9 mouse cellular contexts compared by ENCODE assay signal in genomic region chr2:162660231-162660940, GRCm38 (mm10). TPM values are rescaled to one million over a fixed set of nuclear protein-coding genes. Genes with fewer than 3 reads are reported as not detected.
DNase-seq lines count a peak whose midpoint lies in the region; ATAC-seq and TF ChIP-seq lines count a peak whose summit lies in the region.
"Had no signal": no experiment of that assay in that cellular context is flagged by ENCODE, and none has a peak within 500 bp of the region (broad histone marks: within the 10 kb centered on the region; RNA-seq: fewer than 3 reads in every experiment).

No protein-coding gene starts in this region.

- WGBS in intestine, embryonic 14.5 days: 1% methylated on average over 39 of the region's 57 CpGs
- under 1% methylated on average over 53 of the region's 57 CpGs for WGBS in midbrain, embryonic 15.5 days

- peak overlapping the region; percentile 94 for H3K4me2 ChIP-seq in intestine, embryonic 14.5 days (ENCODE audit: low read length)
- peak overlapping the region; percentile 99 for H3K4me2 ChIP-seq in midbrain, embryonic 15.5 days

- no peak for TF ChIP-seq CTCF in testis, adult 2 months (IDR thresholded peaks at IDR 0.05; ENCODE audit: control insufficient read depth, insufficient read depth, insufficient replicate concordance, low read depth, low read length)

- H3K9ac ChIP-seq in intestine, embryonic 14.5 days (ENCODE audit: low read length): no peak overlapping the region
- peak overlapping the region; percentile 73 for H3K9ac ChIP-seq in midbrain, embryonic 15.5 days

- H3K4me1 ChIP-seq in testis, adult 2 months (ENCODE audit: control insufficient read depth, insufficient read depth, low read length): peaks cover 2% of the 10 kb centered on the region
- H3K4me1 ChIP-seq in intestine, embryonic 14.5 days (replicated peaks; ENCODE audit: control insufficient read depth, insufficient read depth, low read length): peaks cover 11% of the 10 kb centered on the region
- H3K4me1 ChIP-seq in midbrain, embryonic 15.5 days: peaks cover 43% of the 10 kb centered on the region
- H3K4me1 ChIP-seq: megakaryocyte, embryonic 14.5 days had no signal

- no peaks in the 10 kb centered on the region for H3K36me3 ChIP-seq in testis, adult 2 months (ENCODE audit: control insufficient read depth, insufficient read depth, low read length)
- H3K36me3 ChIP-seq in intestine, embryonic 14.5 days (ENCODE audit: control insufficient read depth, insufficient read depth, low read length): no peaks in the 10 kb centered on the region
- H3K36me3 ChIP-seq in midbrain, embryonic 15.5 days (replicated peaks): no peaks in the 10 kb centered on the region

- peak; percentile 54 to 56 for DNase-seq in cerebellum, postnatal 25 days
- DNase-seq in cerebellum, adult 9-11 months: no peak
- no peak for DNase-seq in testis, postnatal 10 days (ENCODE audit: low spot score)
- peak; percentile 72 for DNase-seq in intestine, embryonic 14.5 days (ENCODE audit: low spot score)
- DNase-seq in urinary bladder, postnatal 36 days (ENCODE audit: low spot score in 2 of 2): no peak
- DNase-seq in c-Kit-positive CD71-positive TER-119-positive erythroid progenitor cells, embryonic 14.5 days (ENCODE audit: low spot score): no peak

- no peak; the same call in 1 of the 2 replicates for ATAC-seq in intestine, embryonic 14.5 days (replicated peaks; ENCODE audit: low FRiP score, low TSS enrichment, low read depth)
- ATAC-seq in midbrain, embryonic 15.5 days (replicated peaks): no peak; the same call in 1 of the 2 replicates

- TF ChIP-seq POLR2A in testis, adult 2 months (IDR thresholded peaks at IDR 0.05; ENCODE audit: control insufficient read depth, low read depth, low read length): no peak

- no peaks in the 10 kb centered on the region for H3K9me3 ChIP-seq in intestine, embryonic 14.5 days (ENCODE audit: control insufficient read depth, low read length)
- H3K9me3 ChIP-seq in midbrain, embryonic 15.5 days: no peaks in the 10 kb centered on the region
- H3K9me3 ChIP-seq: megakaryocyte, embryonic 14.5 days had no signal

- peak overlapping the region; percentile 42; the same call in 1 of the 2 replicates for H3K4me3 ChIP-seq in testis, adult 2 months (ENCODE audit: control insufficient read depth, low read depth, low read length)
- peak overlapping the region; percentile 47 for H3K4me3 ChIP-seq in intestine, embryonic 14.5 days (ENCODE audit: low read depth, low read length)
- peak overlapping the region; percentile 80 for H3K4me3 ChIP-seq in midbrain, embryonic 15.5 days
- H3K4me3 ChIP-seq: megakaryocyte, embryonic 14.5 days had no signal

- no peak overlapping the region for H3K27ac ChIP-seq in testis, adult 2 months (ENCODE audit: control insufficient read depth, insufficient read depth, low read depth, low read length)
- no peak overlapping the region for H3K27ac ChIP-seq in intestine, embryonic 14.5 days (ENCODE audit: low read depth)
- H3K27ac ChIP-seq in midbrain, embryonic 15.5 days: peak overlapping the region; percentile 78

- H3K27me3 ChIP-seq in testis, adult 2 months (ENCODE audit: control insufficient read depth, insufficient read depth, low read length): no peaks in the 10 kb centered on the region
- peaks cover 55% of the 10 kb centered on the region for H3K27me3 ChIP-seq in intestine, embryonic 14.5 days (replicated peaks; ENCODE audit: control insufficient read depth, insufficient read depth, low read length)
- peaks cover 14% of the 10 kb centered on the region; the same call in 1 of the 2 replicates for H3K27me3 ChIP-seq in midbrain, embryonic 15.5 days (replicated peaks)

RNA-seq across cellular contexts. Expression of gene Ptprt, which starts 0.6 kb away (rescaled TPM):
- polyA plus RNA-seq in testis, adult 2 months (2012; rRNA removed): 1.0 and 1.6 TPM in 2 replicates
- polyA plus RNA-seq in intestine, embryonic 14.5 days (2014; fragmentation: Nextera tagmentation; extraction: Ambion mirVana): 0.97 and 1.4 TPM in 2 replicates
- polyA plus RNA-seq in midbrain, embryonic 15.5 days (2015; fragmentation: Nextera tagmentation; extraction: Ambion mirVana): 14.8 and 15.0 TPM in 2 replicates

Comparison
In these comparisons a context has a peak if more than half of its experiments do, and no peak if none do; other contexts are left out.
1. DNase-seq: peak in cerebellum, postnatal 25 days (2 of 2) and intestine, embryonic 14.5 days (single experiment); none in cerebellum, adult 9-11 months (single experiment), testis, postnatal 10 days (single experiment), urinary bladder, postnatal 36 days (0 of 2) and c-Kit-positive CD71-positive TER-119-positive erythroid progenitor cells, embryonic 14.5 days (single experiment).
2. Peak in every context shown above with its lines, with median percentiles within 50 percentile points of each other: H3K4me3 ChIP-seq.